Mouse (Mus musculus) gastrocnemius, adult 2 months (tissue): ENCODE data around the gene Zfp626. TPM values are rescaled to one million over a fixed set of nuclear protein-coding genes. Genes with fewer than 3 reads are reported as not detected.
"Not testable (repeated sequence)": the region's sequence is repeated elsewhere in the genome, so short reads cannot be mapped to it uniquely, and the experiment has no call there.

ENCODE experiments used
- DNase-seq: peaks from one replicate; pipeline ENCODE4 v3.0.0; 2022
- H3K27ac ChIP-seq: fragments of 200-600 bp; 2 replicates; pipeline ENCODE4 v1.8.1; 2022; ENCODE audit warnings: mild to moderate bottlenecking
- H3K4me3 ChIP-seq: fragments of 200-600 bp; 2 replicates; pipeline ENCODE4 v1.8.1; 2022; ENCODE audit warnings: mild to moderate bottlenecking, moderate library complexity
- CTCF ChIP-seq: fragments of 200-600 bp; IDR thresholded peaks from 2 replicates; pipeline ENCODE4 v1.8.1; 2022; ENCODE audit warnings: antibody characterized with exemption, mild to moderate bottlenecking, moderate library complexity
- intact Hi-C: fragments of 180-260 bp; cut with DNase I; formaldehyde crosslinking; loops from one replicate; pipeline ENCODE4 v1.15.1; 2025
- total RNA-seq, 2 experiments: library from RNA; stranded (reverse); gene quantifications; 2 replicates each; pipeline ENCODE4 v1.2.3; 2021

Zfp626 gene
- total RNA-seq, 2 experiments from 2014 or later: 4.0 to 5.0 TPM

GRCm38 (mm10) chr7:27834131-27834530, 27.1 kb downstream of the Zfp626 start:
- no peak overlapping the region for H3K4me3 ChIP-seq
- no peak overlapping the region for H3K27ac ChIP-seq
- DNase-seq: no peak
- intact Hi-C loops: loop anchor here (10.0 kb wide), 1 partner anchor 99 kb away; the partner anchor contains the start of gene Zfp60
- TF ChIP-seq CTCF: no peak

GRCm38 (mm10) chr7:27837896-27838295, 30.9 kb downstream of the Zfp626 start:
- no peak for DNase-seq
- Histone ChIP-seq H3K27ac (peak overlapping the region; percentile 85), H3K4me3 (peak overlapping the region; percentile 75)
- no peak for TF ChIP-seq CTCF
- intact Hi-C loops: loop anchor here (2.0 to 10.0 kb wide), 3 partner anchors 23 to 103 kb away; partner anchors contain the start of genes Zfp60 and Zfp974

- TF ChIP-seq CTCF: no peak
- Histone ChIP-seq H3K27ac (peak within 1 kb of the TSS; percentile 85), H3K4me3 (peak within 1 kb of the TSS; percentile 75)
- intact Hi-C loops: loop anchor here (2.0 to 10.0 kb wide), 3 partner anchors 22 to 104 kb away; partner anchors contain the start of genes Zfp60 and Zfp974
- DNase-seq: peak; percentile 90
Observed at GRCm38 (mm10) chr7:27838323-27839249, 31.6 kb downstream of the Zfp626 start, which contains the start of gene Zfp59. Gene Zfp59 (plus strand): TSS chr7:27838607.

GRCm38 (mm10) chr7:27839596-27839995, 32.6 kb downstream of the Zfp626 start:
- intact Hi-C loops: loop anchor here (2.0 to 10.0 kb wide), 3 partner anchors 21 to 105 kb away; partner anchors contain the start of genes Zfp60 and Zfp974
- no peak for DNase-seq
- no peak overlapping the region for H3K4me3 ChIP-seq

DNA sequence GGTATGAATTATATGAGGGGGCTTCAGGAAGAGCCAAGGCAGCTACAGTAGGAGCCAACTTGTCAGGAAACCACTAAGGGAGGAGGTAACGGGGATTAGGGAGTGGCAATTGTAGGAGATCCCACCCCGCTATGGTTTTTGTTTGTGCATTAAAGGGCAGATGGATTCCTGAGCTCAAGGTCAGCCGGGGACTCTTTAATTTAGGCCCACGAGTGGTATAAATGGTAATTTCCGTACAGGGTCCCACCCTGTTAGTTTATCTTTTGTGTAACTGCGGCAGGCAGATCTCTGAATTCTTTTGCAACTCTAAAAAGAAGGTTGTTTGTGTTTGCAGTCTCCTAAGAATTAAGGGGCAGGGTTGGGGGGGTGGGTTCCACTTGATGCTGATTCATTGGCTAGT, 33.1 kb downstream of the Zfp626 start:
- TF ChIP-seq CTCF: no peak
- intact Hi-C loops: no loop called here
- DNase-seq: no peak
- Histone ChIP-seq H3K4me3 (no peak overlapping the region), H3K27ac (no peak overlapping the region)

More at GRCm38 (mm10) chr7:27839596-27839995, 32.6 kb downstream of the Zfp626 start:
- no peak for TF ChIP-seq CTCF
- no peak overlapping the region for H3K27ac ChIP-seq

GRCm38 (mm10) chr7:27857227-27857626, 50.2 kb downstream of the Zfp626 start, which contains the start of gene Zfp607a:
Gene Zfp607a (plus strand): TSS chr7:27857527.
- no peak for DNase-seq
- no peak for TF ChIP-seq CTCF
- no peak within 1 kb of the TSS for H3K4me3 ChIP-seq
- intact Hi-C loops: no loop called here
- no peak within 1 kb of the TSS for H3K27ac ChIP-seq

DNA sequence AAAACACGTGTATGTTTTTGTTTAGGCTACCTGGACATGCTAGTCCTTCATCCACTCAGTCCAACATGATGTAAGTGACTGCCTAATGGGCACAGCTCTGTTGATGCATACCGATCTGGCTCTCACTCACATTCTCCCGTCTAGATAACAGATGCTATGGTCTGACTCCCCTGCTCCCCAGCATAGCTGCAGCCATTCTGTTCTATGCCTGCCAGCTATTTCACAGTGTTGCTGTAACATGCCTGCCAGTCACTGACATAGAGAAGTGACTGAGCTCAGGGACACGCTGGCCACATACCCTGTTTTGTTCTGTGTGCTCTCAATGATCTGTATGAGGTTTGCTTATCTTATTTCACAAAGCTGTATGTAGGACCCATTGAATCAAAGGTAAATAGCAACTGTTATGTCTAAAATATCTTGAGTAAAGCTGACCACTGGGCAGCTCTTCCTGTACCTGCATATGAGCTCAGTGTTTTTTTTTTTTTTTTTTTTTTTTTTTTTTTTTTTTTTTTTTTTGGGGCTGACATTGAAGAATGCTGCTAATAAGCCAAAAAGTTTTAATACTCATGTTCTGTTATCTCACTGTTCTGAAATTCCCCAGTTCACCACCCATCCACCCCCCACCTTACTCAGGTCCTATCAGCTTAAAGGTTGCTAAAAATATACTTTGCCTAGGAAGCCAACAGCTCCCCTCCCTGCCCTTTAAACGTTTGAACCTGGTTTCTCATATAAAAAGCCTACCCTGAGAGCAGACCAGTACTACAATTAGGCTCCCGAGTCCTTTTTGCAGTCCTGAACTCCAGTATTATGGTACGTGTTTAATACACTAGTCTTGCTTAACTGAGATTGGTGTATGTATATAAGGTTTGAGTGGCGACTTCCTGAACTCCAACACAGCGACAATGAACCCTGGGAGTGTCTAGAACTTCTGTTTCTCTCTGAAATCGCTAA, 52.6 kb downstream of the Zfp626 start:
- Histone ChIP-seq H3K27ac (peak overlapping the region; percentile 94), H3K4me3 (peak overlapping the region; percentile 90)
- no peak for TF ChIP-seq CTCF
- intact Hi-C loops: loop anchor here (2.0 kb wide), 1 partner anchor 21 kb away; the partner anchor contains the start of gene Zfp59
- no peak for DNase-seq

- H3K27ac ChIP-seq: peak overlapping the region; percentile 94
- peak; percentile 82 for DNase-seq
- no peak for TF ChIP-seq CTCF
- intact Hi-C loops: loop anchor here (2.0 kb wide), 1 partner anchor 22 kb away; the partner anchor contains the start of gene Zfp59
- H3K4me3 ChIP-seq: peak overlapping the region; percentile 90
Observed at GRCm38 (mm10) chr7:27860396-27861235, 53.6 kb downstream of the Zfp626 start.

GRCm38 (mm10) chr7:27862578-27862977, 55.6 kb downstream of the Zfp626 start:
- H3K27ac ChIP-seq, DNase-seq, intact Hi-C loops, H3K4me3 ChIP-seq: not testable (repeated sequence)

Other genes with a start within 250 kb of the Zfp626 start
- 100 to 1,000 TPM; 194 to 199 TPM for gene Akt2, start 215.6 kb upstream of the Zfp626 start, total RNA-seq
- gene Ttc9b, start 153.3 kb upstream of the Zfp626 start, total RNA-seq: not detected
- 10 to 100 TPM; 35.3 to 39.1 TPM for gene Map3k10, start 132.6 kb upstream of the Zfp626 start, total RNA-seq
- under 1 TPM; 0.43 to 0.84 TPM for gene Zfp607b, start 117.9 kb upstream of the Zfp626 start, total RNA-seq
- 1 to 10 TPM; 5.9 to 9.0 TPM for gene Zfp60, start 75.8 kb upstream of the Zfp626 start, total RNA-seq
- gene Zfp59, start 31.4 kb downstream of the Zfp626 start, total RNA-seq: 1 to 10 TPM; 2.3 to 2.7 TPM
- 1 to 10 TPM; 2.1 to 2.3 TPM for gene Zfp607a, start 50.3 kb downstream of the Zfp626 start, total RNA-seq
- 1 to 10 TPM; 4.1 to 6.2 TPM for gene Zfp974, start 122.3 kb downstream of the Zfp626 start, total RNA-seq
- 1 to 10 TPM; 7.7 to 10.0 TPM for gene Zfp780b, start 172.0 kb downstream of the Zfp626 start, total RNA-seq
- under 1 TPM; 0.39 to 0.43 TPM for gene Zfp850, start 206.9 kb downstream of the Zfp626 start, total RNA-seq
- gene Psmc4, start 242.9 kb downstream of the Zfp626 start, total RNA-seq: 100 to 1,000 TPM; 100 to 102 TPM